Mouse (Mus musculus) embryonic facial prominence, embryonic 14.5 days (tissue): ENCODE measurements around the gene Il34. TPM values are rescaled to one million over a fixed set of nuclear protein-coding genes. Genes with fewer than 3 reads are reported as not detected.

ENCODE experiments used
- ATAC-seq: fragments of 200-750 bp; cut with Nextera tagmentation; 2 replicates; pipeline ENCODE4 v1.8.0; 2017; ENCODE audit warnings: low read depth, moderate number of reproducible peaks, moderate TSS enrichment
- DNase-seq: peaks from one replicate; pipeline ENCODE4 v3.0.0-alpha.2; 2015; ENCODE audit warnings: low spot score
- H3K27ac ChIP-seq: fragments of 300-500 bp; sonication (generic); replicated peaks from 2 replicates; pipeline ENCODE4 v1.5.1; 2014; ENCODE audit warnings: low read depth, mild to moderate bottlenecking, low read length, moderate library complexity
- H3K27me3 ChIP-seq: fragments of 300-500 bp; sonication (generic); replicated peaks from 2 replicates; pipeline ENCODE4 v1.6.1; 2014; ENCODE audit warnings: low read length; ENCODE audit not compliant: control insufficient read depth, insufficient read depth
- H3K36me3 ChIP-seq: fragments of 300-500 bp; sonication (generic); 2 replicates; pipeline ENCODE4 v1.6.1; 2014; ENCODE audit warnings: low read length, mixed read lengths; ENCODE audit not compliant: control insufficient read depth, insufficient read depth
- H3K4me1 ChIP-seq: fragments of 300-500 bp; sonication (generic); 2 replicates; pipeline ENCODE4 v1.6.1; 2014; ENCODE audit warnings: antibody characterized with exemption, low read length; ENCODE audit not compliant: control insufficient read depth, insufficient read depth
- H3K4me2 ChIP-seq: fragments of 300-500 bp; sonication (generic); 2 replicates; pipeline ENCODE4 v1.6.1; 2014; ENCODE audit warnings: low read depth, mild to moderate bottlenecking, low read length, moderate library complexity, mixed read lengths
- H3K4me3 ChIP-seq: fragments of 300-500 bp; sonication (generic); 2 replicates; pipeline ENCODE4 v1.5.1; 2014; ENCODE audit warnings: low read depth, mild to moderate bottlenecking, low read length
- H3K9ac ChIP-seq: fragments of 300-500 bp; sonication (generic); 2 replicates; pipeline ENCODE4 v1.6.1; 2014; ENCODE audit warnings: low read depth, mild to moderate bottlenecking, low read length, moderate library complexity, mixed read lengths
- H3K9me3 ChIP-seq: fragments of 300-500 bp; sonication (generic); 2 replicates; pipeline ENCODE4 v1.6.1; 2016; ENCODE audit warnings: low read length; ENCODE audit not compliant: control insufficient read depth
- WGBS: fragments of 180-500 bp; shearing (Covaris S2); extraction: QIAGEN DNeasy Blood & Tissue Kit; methylation state at CpG from one replicate; pipeline ENCODE4 v1.1.7; 2014; 5-methylcytosine and 5-hydroxymethylcytosine counted together
- polyA plus RNA-seq: library from polyadenylated mRNA; unstranded; fragments of >200 nt; fragmentation: Nextera tagmentation; extraction: Ambion mirVana; gene quantifications from 2 replicates; pipeline ENCODE4 v1.2.1, GENCODE M21; 2014

Gene Il34
- polyA plus RNA-seq, 1 experiment from 2014 or later, result 1.7 TPM

- no peaks in the 10 kb centered on the region for H3K4me1 ChIP-seq
- H3K36me3 ChIP-seq, result peaks cover 3% of the 10 kb centered on the region; the same call in 1 of the 2 replicates
- no peaks in the 10 kb centered on the region for H3K9me3 ChIP-seq
- no peak for ATAC-seq
- H3K9ac ChIP-seq, result no peak overlapping the region
- H3K4me3 ChIP-seq, result no peak overlapping the region
- H3K4me2 ChIP-seq, result no peak overlapping the region
- no peak overlapping the region for H3K27ac ChIP-seq
- DNase-seq, result no peak
- 44% methylated on average over 9 of the region's 9 CpGs for WGBS
- no peaks in the 10 kb centered on the region for H3K27me3 ChIP-seq
Observed at GRCm38 (mm10) chr8:110746661-110747060, 59.1 kb downstream of the Il34 start.

GRCm38 (mm10) chr8:110745162-110745561, 60.6 kb downstream of the Il34 start:
- DNase-seq, result no peak
- H3K9ac ChIP-seq, result no peak overlapping the region
- H3K9me3 ChIP-seq, result no peaks in the 10 kb centered on the region
- no peaks in the 10 kb centered on the region for H3K4me1 ChIP-seq
- no peak for ATAC-seq
- H3K36me3 ChIP-seq, result peaks cover 11% of the 10 kb centered on the region; the same call in 1 of the 2 replicates
- H3K4me2 ChIP-seq, result no peak overlapping the region
- no peak overlapping the region for H3K4me3 ChIP-seq
- H3K27ac ChIP-seq, result no peak overlapping the region
- WGBS, result 93% methylated on average over 10 of the region's 10 CpGs
- no peaks in the 10 kb centered on the region for H3K27me3 ChIP-seq

- DNase-seq (no peak), ATAC-seq (no peak)
- Histone ChIP-seq H3K27me3 (no peaks in the 10 kb centered on the region), H3K36me3 (peaks cover 39% of the 10 kb centered on the region), H3K9me3 (no peaks in the 10 kb centered on the region), H3K27ac (no peak overlapping the region), H3K4me1 (no peaks in the 10 kb centered on the region), H3K4me2 (no peak overlapping the region), H3K4me3 (no peak overlapping the region), H3K9ac (no peak overlapping the region)
- WGBS, result 84% methylated on average over 5 of the region's 5 CpGs
Observed at GRCm38 (mm10) chr8:110742452-110742818, 63.3 kb downstream of the Il34 start.

GRCm38 (mm10) chr8:110741816-110742451, 63.8 kb downstream of the Il34 start:
- no peak overlapping the region for H3K27ac ChIP-seq
- no peaks in the 10 kb centered on the region for H3K9me3 ChIP-seq
- 78% methylated on average over 15 of the region's 15 CpGs for WGBS
- ATAC-seq (no peak), DNase-seq (no peak)
- no peak overlapping the region for H3K4me2 ChIP-seq
- H3K27me3 ChIP-seq, result no peaks in the 10 kb centered on the region
- H3K4me1 ChIP-seq, result no peaks in the 10 kb centered on the region
- H3K4me3 ChIP-seq, result no peak overlapping the region
- H3K9ac ChIP-seq, result no peak overlapping the region
- peaks cover 44% of the 10 kb centered on the region for H3K36me3 ChIP-seq

GRCm38 (mm10) chr8:110740629-110741175, 65.0 kb downstream of the Il34 start:
- Histone ChIP-seq H3K36me3 (peaks cover 55% of the 10 kb centered on the region), H3K27ac (no peak overlapping the region), H3K27me3 (no peaks in the 10 kb centered on the region), H3K4me1 (no peaks in the 10 kb centered on the region), H3K4me2 (no peak overlapping the region), H3K9me3 (no peaks in the 10 kb centered on the region), H3K4me3 (no peak overlapping the region), H3K9ac (no peak overlapping the region)
- DNase-seq (no peak), ATAC-seq (no peak)
- WGBS, result 86% methylated on average over 5 of the region's 5 CpGs

GRCm38 (mm10) chr8:110738591-110739195, 67.0 kb downstream of the Il34 start:
- DNase-seq, result no peak

GRCm38 (mm10) chr8:110733036-110733435, 72.7 kb downstream of the Il34 start:
- 88% methylated on average over 8 of the region's 8 CpGs for WGBS
- DNase-seq (no peak), ATAC-seq (no peak)
- Histone ChIP-seq H3K4me3 (no peak overlapping the region), H3K36me3 (peaks cover 99% of the 10 kb centered on the region), H3K9ac (no peak overlapping the region), H3K9me3 (no peaks in the 10 kb centered on the region), H3K27me3 (no peaks in the 10 kb centered on the region), H3K4me1 (no peaks in the 10 kb centered on the region), H3K4me2 (no peak overlapping the region), H3K27ac (no peak overlapping the region)

More at GRCm38 (mm10) chr8:110738591-110739195, 67.0 kb downstream of the Il34 start:
- Histone ChIP-seq H3K27me3 (no peaks in the 10 kb centered on the region), H3K9ac (no peak overlapping the region), H3K4me2 (no peak overlapping the region), H3K9me3 (no peaks in the 10 kb centered on the region), H3K27ac (no peak overlapping the region), H3K36me3 (peaks cover 75% of the 10 kb centered on the region), H3K4me3 (no peak overlapping the region), H3K4me1 (no peaks in the 10 kb centered on the region)
- ATAC-seq, result no peak
- 96% methylated on average over 25 of the region's 35 CpGs for WGBS

- 92% methylated on average over 8 of the region's 8 CpGs for WGBS
Observed at GRCm38 (mm10) chr8:110731346-110731859, 74.3 kb downstream of the Il34 start.

More at GRCm38 (mm10) chr8:110731346-110731859, 74.3 kb downstream of the Il34 start:
- Histone ChIP-seq H3K4me1 (no peaks in the 10 kb centered on the region), H3K27ac (no peak overlapping the region), H3K27me3 (no peaks in the 10 kb centered on the region), H3K9me3 (no peaks in the 10 kb centered on the region), H3K36me3 (peaks cover 97% of the 10 kb centered on the region), H3K9ac (no peak overlapping the region), H3K4me3 (no peak overlapping the region), H3K4me2 (no peak overlapping the region)
- ATAC-seq, result no peak
- DNase-seq, result no peak
